Mouse (Mus musculus) heart, postnatal 4 days (tissue): ENCODE measurements around the gene Rpl19. TPM values are rescaled to one million over a fixed set of nuclear protein-coding genes. Genes with fewer than 3 reads are reported as not detected.

ENCODE experiments used
- DNase-seq: peaks from one replicate; pipeline ENCODE4 v3.0.0; 2021
- total RNA-seq, 2 experiments: library from RNA; stranded (reverse); gene quantifications; 2 replicates each; pipeline ENCODE4 v1.2.3; 2021

Rpl19 gene
- total RNA-seq, 2 experiments from 2014 or later: 795 to 849 TPM

DNA sequence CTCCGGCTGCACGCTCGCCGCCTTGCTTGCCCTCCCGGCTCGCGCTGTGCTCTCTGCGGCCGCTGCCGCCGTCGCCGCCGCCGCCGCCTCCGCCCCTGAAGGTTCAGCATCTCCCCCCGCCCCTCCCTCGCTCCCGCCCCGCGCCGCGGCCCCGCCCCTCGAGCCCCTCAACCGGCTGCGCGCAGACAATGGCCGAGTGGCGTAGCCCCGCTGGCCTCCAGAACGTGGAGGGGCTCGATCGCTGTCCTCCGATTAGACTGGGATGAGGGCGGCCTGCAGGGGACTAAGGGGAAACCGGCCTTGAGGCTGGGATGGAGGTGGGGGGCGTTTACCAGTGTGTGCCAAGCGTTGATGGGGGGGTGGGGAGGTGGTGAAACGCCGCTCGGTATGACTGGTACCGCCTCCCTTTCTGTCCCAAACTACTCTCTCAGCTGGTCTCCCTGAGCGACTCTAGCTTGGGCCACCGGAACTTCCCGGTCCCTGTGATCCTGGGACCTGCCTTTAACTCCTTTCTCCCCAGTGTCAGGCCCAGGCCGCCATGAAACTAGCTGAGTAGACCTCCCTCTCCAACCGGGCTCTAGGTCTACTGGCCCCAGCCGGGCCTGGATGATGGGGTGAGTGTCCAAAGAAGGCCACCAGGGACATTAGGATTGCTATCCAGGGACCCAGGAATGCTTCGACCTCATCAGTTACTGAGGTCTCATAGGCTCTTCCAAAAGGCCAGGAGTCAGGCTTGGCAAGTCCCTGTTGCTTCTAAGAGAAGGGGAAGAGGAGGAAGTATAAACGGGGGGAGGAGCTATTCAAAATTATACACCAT, 3.7 kb upstream of the Rpl19 start, which contains the start of gene Cacnb1:
Gene Cacnb1, minus strand, starts transcription at position 480 of the 817 bp plus-strand sequence.
- peak; percentile 77 for DNase-seq

DNA sequence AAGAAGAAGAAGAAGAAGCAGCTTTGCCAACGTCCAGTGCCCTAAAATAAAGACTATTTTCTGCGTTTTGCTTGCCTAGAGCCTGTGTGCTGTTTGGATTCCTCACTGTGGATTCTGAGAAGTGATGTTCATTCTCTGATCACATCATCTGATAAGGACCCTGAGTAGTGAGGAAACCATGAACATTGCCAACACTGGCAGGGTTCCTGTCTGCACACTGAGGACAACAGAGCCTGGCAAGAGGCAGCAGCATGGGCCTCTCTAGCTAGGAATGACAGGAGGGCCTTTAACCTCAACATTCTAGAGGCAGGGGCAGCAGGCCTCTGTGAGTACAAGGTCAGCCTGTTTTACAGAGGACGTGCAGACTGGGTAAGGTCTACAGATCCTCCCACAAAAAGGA, 2.0 kb upstream of the Rpl19 start:
- no peak for DNase-seq

DNA sequence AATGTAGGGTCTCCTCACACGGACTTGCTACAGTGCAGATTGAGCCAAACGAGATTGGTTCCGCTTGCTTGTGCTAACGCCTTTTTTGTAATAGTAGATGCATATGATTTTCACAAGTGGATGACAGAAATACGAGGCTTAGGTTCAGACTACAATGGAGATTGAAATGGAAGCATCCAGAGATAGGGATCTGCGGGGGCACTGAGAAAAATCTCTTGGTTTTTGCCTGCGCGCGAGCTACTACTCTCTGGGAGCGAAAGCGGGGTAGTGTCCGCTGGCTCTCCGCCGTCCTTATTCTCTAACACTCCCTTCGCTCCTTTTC, 301 bp upstream of the Rpl19 start:
- no peak for DNase-seq

DNA sequence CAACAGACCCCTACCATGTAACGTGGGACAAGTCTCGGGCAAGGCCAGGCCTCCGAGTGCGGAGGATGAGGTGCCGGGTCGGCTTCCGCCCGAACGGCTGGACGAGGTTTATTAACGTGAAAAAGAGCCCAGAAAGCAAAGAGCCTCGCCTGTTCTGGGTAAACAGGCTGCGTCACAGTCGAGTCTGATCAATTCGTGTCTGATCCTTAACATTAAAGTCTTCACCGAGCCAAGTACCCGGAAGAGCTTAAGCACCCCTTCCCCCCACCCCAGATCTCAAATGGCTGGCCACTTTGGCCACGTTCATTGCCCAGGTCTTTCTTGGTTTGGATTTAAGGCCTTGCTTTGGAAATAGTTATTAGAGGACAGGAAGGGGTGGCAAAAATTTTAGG, 783 bp downstream of the Rpl19 start:
- no peak for DNase-seq

DNA sequence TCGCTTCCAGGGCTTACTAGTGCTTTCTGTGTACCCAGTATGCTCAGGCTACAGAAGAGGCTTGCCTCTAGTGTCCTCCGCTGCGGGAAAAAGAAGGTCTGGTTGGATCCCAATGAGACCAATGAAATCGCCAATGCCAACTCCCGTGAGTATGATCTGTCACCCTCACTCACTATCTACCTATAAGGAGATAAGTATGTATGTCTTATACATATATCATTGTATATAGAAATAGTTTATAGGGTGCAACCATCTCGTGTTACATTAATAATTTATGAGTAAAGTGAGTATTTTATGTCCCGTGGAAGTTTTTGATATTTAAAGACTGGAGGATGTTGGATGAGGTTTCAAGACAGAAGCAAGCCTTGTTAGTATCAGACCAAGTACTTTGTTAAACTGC, 1.3 kb downstream of the Rpl19 start:
- no peak for DNase-seq

DNA sequence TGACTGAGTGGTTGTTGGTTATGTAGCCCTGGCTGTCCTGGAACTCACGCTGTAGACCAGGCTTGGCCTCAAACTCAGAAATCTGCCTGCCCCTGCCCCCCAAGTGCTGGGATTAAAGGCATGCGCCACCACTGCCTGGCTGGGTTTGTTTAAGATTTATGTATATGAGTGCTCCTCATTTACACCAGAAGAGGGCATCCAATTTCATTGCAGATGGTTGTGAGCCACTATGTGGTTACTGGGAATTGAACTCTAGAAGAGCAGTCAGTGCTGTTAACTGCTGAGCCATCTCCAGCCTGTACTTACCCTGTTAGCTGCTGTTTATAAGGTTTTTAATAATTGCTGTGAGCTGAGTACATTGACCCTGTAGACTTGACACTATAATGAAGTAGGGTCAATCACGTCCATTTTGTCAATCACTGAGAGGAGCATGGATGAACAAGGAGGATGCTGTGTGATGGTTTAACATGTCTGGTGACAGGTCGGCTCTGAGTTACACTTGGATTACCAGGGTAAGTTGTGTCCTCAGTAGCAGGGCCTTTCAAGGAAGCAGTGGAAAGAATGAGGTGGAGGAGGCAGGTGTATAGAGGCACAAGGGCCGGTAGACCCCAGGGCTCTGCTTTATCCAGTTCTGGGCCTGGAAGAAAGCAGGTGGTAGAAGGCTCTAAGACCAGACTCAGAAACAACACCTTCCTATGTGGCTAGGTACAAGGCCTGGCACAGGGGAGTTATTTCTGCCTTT, 4.4 kb downstream of the Rpl19 start:
- DNase-seq: no peak

DNA sequence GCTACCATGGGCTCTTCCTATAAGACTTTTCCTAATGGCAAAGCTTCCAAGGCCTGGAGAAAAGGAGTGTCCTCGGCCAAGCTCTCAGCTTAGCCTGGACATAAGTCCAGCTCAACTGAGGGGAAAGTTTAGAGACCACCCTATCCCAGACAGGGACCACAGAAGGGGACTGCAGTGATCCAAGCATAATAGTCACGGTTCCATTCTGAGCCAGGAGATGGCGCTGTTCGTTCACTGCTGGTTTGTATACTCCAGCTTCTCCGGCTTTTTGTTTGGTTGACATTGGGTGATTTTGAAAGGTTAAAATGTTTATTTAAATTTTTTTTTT, 4.9 kb downstream of the Rpl19 start:
- DNase-seq: peak; percentile 90

DNA sequence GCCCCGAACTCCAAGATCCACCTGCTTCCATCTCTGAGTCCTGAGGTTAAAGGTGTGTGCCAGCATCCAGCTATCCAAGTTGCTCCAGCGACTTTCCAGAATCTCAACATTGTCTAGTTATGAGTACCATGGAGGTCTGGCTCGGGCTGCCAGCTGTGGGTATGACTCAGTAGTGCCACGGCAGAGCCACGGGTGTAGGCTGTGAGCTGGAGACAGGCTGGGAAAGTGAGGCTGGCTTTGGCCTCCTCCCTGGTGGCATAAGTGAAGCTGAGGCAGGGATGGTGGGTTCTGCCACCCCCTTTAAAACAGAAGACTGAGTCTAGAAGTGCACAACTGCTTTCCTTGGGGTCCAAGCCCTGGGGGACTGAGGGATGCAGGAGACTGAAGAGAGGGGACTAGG, 7.6 kb downstream of the Rpl19 start:
- no peak for DNase-seq

DNA sequence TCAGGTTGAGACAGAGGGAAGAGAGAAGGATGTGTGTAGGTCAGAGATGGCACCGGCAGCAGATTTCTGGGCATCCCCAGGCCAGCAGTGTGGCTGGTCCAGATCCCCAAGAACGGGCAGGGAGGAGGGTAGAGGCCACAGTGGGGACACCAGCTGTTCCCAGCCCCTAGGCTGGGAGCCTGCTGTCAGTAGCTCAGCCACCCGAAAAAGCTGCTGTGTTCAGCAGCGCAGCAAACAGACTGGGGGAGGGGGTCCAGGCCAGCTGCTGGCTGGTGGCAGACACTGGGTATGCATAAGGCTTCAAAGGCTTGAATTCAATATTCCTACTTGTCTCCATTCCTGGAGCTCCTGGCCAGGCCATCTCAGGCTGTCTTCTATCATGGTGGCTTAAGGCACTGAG, 8.3 kb downstream of the Rpl19 start:
- no peak for DNase-seq

DNA sequence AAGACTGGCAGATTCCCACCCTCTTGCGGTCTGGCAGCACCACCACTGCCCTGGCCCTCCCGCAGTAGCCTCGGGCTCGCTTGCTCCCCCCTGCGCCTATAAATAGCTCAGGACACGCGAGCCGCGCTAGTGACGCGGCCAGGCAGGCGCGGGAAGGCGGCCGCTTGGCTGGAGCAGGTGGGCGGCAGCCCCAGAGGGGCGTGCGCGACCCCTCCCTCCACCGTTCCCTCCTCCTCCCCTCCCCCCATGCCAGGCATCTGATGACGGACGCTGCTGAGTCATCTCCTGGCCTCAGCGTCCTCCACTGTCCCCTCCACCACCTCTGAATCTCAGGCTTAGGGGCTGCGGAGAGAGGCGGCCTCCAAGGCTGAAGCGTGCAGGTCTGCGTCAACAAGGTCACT, 9.5 kb downstream of the Rpl19 start:
- peak; percentile 80 for DNase-seq

DNA sequence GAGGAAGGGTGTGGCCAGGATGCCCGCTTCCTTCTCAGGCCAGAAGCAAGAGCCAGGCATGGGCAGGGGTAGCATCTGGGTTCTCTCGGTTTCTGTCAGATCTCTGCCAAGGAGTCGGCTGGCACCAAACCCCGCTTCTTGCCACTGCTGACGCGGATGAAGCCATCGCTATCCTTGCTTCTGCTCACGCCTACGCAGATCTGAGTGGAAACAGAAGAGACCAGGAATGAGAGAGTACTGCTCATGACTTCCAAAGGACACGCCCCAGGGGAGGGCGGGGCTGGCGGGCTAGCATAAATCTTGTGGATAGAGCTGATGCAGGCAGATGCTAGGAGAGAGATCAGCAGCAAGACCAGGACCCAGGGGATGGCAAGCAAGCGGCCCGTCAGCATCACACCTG, 11.4 kb downstream of the Rpl19 start:
- no peak for DNase-seq

DNA sequence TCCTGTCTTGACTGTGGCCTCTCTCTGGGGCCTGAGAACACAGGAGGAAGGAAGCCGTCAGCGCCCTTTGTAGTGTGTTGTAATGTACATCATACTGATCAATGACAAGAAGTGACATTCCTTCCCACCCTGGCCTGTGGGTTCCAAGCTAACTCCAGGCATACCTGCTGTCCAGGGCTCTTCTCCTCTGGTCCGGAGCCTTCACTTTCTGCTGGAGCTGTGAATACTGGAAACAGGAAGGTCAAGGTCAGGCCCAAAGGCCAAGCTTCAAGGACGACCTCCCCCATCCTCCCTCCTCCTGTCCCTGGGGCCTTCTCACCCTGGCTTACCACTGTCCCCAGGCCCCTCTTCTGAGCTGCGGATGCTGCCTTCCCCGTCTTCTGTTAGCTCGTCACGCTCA, 14.5 kb downstream of the Rpl19 start:
- DNase-seq: no peak

DNA sequence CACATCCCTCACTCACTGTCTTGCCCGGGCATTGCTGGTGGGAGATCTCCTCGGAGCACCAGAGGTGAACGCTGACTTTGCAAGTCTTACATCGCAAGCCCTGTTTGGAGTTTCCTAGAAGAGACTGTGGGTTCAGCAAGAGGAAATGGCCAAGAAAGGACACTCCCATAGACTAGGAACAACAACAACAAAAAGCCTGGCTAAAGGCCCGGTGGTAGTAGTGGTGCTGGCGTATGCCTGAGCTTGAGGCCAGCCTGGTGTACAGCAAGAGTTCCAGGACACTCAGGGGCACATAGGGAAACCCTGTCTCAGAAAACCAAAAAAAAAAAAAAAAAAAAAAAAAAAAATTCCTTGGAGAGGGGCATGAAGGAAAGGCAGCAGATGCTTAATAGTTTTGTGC, 16.2 kb downstream of the Rpl19 start:
- DNase-seq: no peak

DNA sequence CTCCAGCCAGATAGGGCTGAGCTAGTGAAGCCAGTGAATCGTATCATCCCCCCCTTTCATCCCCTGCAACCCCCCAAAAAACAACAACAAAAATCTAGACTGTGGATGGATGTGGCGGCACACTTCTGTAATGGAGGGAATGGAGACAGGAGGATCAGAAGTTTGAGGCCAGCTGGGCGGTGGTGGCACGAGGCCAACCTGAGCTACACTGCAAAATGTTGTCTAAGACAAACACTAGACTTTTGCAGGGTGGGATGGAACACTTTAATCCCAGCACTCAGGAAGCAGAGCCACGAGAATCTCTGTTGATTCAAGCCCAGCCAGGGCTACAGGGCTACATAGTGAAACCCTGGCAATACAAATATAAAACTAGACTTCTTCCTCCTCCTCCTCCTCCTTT, 17.6 kb downstream of the Rpl19 start:
- DNase-seq: no peak

DNA sequence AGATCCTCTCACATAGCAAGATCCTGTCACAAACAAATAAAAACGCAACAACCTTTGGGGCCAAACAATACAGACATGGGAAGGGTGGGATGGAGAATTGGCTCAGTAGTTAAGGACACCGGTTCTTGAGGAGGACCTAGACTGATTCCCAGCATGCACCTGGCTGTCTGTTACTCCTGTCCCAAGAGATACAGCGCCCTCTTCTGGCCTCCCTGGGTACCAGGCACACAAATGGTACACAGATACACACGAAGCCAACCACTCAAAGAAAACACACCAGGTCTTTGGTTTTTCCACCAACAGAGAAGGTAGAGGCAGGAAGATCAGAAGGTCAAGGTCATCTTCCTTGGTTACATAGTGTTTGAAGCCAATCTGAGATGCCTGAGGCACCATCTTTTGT, 19.1 kb downstream of the Rpl19 start:
- no peak for DNase-seq

DNA sequence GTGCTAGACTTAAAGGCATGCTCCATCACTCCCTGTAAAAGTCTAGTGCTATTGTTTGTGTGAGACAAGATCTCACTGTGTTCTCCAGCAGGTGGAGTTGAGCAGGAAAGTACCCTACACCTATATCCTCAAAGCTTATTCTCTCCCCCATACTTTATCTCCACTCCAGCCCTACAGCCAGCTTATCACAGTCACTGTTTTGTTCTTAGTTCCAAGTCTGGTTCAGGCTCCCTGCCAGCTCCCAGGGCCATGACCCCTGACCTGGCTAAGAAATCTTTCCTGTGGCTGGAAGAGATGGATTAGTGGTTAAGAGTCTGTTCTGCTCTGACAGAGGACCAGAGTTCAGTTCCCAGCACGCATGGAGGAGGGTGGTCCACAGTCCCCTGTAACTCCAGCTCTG, 20.0 kb downstream of the Rpl19 start:
- DNase-seq: no peak

DNA sequence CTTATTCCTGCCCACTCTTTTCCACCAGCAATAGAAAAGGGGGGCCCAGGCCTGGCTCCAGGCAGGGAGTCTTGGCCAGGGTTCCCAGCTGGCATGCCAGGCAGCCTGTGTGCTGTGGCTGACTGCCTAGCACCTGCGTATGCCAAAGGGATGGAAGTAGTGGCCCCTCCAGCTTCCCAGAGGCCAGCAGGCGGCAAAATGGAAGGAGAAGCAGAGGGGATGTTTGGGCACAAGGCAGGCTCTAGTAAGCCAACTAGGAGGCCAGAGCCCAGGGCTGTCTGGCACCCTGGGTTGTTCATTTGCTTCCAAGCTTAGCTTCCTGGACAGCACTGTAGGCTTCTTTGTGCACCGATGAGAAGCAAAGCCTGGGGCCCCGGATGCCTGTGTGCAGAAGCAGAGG, 21.2 kb downstream of the Rpl19 start:
- DNase-seq: peak; percentile 46

DNA sequence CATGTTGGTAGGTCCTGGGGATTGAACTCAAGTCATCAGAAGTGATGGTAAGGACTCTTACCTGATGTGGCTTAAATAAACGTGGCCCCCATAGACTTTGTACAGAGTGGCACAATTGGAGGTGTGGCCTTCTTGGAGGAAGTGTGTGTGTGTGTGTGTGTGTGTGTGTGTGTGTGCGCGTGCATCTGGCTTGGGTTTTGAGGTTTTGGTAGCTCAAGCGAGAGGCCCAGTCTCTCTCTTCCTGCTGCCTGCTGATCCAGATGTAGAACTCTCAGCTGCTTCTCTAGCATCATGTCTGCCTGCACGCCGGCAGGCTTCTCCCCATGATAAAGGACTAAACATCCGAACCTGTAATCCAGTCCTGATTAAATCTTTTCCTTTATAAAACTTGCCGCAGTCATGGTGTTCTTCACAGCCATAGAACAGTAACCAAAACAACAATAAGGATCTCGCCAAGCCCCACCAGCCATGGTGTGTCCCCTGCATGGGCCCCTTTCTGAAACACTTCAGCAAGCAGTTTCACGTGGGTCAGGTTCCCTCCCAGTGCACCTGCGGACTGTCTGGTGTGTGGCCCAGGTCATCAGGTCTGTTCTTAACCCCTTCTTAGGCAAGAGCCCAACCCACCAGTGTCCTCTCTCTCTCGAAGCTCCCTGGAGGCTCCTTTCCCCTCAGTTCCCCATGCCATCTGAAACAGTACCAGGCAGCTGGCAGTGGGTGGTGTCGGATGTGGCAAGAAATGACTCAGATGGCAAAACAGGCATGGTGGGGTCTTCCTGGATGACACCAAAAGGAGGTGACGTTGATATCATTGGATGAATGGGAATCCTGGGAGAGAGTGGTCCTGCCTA, 23.4 kb downstream of the Rpl19 start:
- DNase-seq: no peak

DNA sequence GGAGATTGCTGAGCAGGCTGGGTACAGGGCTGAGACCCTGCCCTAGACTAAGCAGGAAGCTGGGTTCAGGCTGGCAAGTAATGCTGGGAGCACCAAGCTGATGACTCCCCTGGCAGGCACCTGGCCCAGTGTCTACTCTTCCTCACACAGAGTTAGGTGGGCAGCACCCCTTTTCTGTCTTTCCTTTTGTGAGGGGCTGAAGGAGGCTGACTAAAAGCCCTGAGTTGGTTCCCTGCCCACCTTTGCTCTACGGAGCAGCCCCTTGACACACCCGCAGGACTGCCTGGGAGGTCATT, 24.0 kb downstream of the Rpl19 start:
- DNase-seq: no peak

DNA sequence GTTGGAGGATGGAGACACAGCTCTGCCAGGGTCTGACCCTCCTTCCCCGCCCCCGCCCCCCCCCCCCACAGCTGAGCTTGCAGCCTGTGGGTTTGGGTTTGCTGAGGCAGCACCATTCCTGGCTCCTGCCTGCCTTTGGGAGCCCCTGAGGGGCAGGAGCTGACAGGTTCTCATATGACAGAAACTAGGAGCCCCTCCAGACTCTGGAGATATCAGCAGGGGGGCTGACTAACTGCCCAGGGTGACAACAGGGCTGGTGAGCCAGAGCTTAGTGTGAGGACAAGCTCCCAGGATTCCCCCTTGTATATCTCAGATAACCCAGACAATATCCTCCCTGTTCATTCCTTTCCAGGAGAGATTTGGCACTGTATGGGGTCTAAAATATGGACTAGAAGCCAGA, 24.4 kb downstream of the Rpl19 start:
- DNase-seq: no peak

DNA sequence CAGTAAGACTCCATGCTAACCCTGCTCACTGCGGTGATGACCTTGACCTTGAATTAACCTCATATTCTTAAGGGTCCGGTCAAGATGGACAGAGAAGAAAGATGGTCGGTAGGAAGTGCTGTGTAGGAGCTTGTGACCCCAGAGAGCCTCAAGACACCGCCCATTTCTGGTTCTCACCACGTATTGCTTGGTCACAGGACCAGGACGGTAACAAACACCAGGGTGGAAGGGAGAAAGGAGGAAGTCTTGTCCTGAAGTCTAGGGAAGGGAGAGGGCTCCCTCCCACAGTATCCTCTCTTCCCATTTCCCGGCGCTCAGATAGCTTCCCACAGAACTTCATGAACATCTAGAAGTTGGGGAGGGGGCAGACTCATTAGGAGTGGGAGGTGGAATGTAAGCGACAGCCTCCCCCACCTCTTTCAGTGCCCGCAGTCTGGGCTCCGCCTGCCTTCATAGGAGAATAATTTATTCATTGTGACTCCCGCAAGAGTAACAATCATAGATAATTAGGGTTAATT, 25.2 kb downstream of the Rpl19 start:
- DNase-seq: no peak

DNA sequence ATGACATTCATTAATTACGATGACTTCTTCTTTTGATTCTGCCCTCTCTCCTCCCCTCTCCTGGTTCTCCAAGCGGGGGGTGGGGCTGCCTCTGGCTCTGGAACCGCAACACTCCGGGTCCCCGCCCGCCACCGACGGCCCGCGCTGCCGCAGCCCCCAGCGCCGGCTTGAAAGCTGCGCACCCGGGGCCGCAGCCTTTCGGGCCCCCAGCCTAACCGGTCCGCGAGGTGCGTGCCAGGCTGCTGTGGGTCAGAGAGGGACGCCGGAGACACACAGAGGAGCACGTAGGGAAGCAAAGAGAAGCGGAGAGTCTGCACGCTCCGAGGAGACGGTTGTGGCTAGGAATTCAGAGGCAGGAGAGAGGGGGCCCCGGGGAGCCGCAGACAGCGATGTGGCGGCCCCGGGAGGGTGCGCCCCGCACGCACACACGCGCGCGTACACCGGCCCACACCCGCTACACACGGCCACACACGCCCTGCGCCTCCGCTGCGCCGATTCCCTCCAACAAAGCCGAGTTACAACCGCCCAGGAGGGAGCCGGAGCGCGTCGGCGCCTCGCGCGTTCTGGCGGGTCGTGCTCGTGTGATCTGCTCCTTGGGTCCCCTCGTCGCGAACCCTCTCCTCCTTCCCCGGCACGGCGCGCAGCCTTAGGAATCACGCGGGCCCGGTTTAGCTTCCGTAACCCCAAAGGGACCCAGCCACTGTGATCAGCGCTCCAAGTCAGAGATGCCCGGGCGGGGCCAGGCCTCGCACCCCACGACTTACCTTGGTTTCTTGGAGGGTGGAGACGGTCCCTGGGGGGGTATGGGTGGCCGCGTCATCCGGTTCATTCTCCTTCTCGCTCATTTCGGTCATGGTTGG, 25.8 kb downstream of the Rpl19 start:
- no peak for DNase-seq
